Mouse (Mus musculus): Measurements from ENCODE around the gene Rbm44. TPM values are rescaled to one million over a fixed set of nuclear protein-coding genes. Genes with fewer than 3 reads are reported as not detected.
A peak's percentile ranks its signal among the peaks of the same experiment; 100 is the strongest.

Rbm44 gene
- polyA plus RNA-seq, 1 experiment from 2014 or later = 0.16 TPM

DNA sequence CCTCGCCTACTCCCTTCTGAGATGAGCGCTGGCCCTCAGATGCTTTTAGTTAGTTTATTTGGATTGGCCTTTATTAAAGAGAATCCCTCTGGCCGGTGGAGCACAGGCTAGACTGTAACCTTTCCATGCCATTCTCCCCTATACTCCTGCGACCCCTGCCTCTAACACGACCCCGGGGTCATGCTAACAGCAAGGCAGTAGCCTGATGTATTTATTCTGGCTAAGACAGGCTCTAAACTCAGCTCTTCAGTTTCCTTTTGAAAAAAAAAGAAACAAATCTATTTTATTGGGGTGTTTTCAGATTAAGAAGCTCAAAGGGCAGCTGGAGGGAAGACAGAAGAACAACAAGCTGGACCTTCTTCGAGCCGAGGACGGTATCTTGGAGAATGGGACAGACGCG, 22.8 kb upstream of the Rbm44 start:
- H3K4me2 ChIP-seq = no peak overlapping the region
- WGBS = 83% methylated on average over 11 of the region's 11 CpGs

DNA sequence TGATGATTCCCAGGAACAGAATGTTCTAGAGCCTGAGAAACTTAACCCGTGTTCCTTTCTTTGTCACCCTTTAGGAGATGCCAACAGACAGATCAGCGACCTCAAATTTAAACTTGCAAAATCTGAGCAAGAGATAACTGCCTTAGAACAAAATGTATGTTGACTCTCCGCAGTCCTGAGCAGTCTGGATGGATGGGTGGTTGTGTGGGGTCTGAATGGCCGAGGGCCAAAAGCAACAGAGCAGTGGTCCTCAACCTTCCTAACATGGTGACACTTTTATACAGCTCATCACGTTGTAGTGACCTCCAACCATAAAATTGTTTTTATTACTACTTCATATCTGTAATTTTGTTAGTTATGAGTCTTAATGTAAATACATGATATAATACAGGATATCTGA, 21.9 kb upstream of the Rbm44 start:
- Histone ChIP-seq H3K36me3 (peaks cover 61% of the 10 kb centered on the region), H3K4me3 (no peak overlapping the region), H3K27me3 (no peaks in the 10 kb centered on the region), H3K4me2 (no peak overlapping the region), H3K9ac (no peak overlapping the region), H3K27ac (no peak overlapping the region), H3K4me1 (replicated peaks) (no peaks in the 10 kb centered on the region), H3K9me3 (no peaks in the 10 kb centered on the region)
- 93% methylated on average over 5 of the region's 5 CpGs for WGBS
- ATAC-seq (ENCODE audit: low FRiP score) = no peak

More for the DNA sequence above, 22.8 kb upstream of the Rbm44 start:
- Histone ChIP-seq H3K9me3 (no peaks in the 10 kb centered on the region), H3K9ac (no peak overlapping the region), H3K36me3 (peaks cover 58% of the 10 kb centered on the region), H3K4me1 (replicated peaks) (no peaks in the 10 kb centered on the region), H3K27ac (no peak overlapping the region), H3K4me3 (no peak overlapping the region), H3K27me3 (no peaks in the 10 kb centered on the region)
- ATAC-seq (ENCODE audit: low FRiP score) = no peak

GRCm38 (mm10) chr1:91123466-91123865, 21.4 kb upstream of the Rbm44 start:
- Histone ChIP-seq H3K4me3 (no peak overlapping the region), H3K9ac (no peak overlapping the region), H3K4me2 (no peak overlapping the region), H3K27me3 (no peaks in the 10 kb centered on the region), H3K36me3 (peaks cover 65% of the 10 kb centered on the region), H3K4me1 (replicated peaks) (no peaks in the 10 kb centered on the region), H3K27ac (no peak overlapping the region), H3K9me3 (peaks cover under 1% of the 10 kb centered on the region; the same call in 1 of the 2 replicates)
- WGBS = 93% methylated on average over 3 of the region's 3 CpGs
- no peak for ATAC-seq (ENCODE audit: low FRiP score)

DNA sequence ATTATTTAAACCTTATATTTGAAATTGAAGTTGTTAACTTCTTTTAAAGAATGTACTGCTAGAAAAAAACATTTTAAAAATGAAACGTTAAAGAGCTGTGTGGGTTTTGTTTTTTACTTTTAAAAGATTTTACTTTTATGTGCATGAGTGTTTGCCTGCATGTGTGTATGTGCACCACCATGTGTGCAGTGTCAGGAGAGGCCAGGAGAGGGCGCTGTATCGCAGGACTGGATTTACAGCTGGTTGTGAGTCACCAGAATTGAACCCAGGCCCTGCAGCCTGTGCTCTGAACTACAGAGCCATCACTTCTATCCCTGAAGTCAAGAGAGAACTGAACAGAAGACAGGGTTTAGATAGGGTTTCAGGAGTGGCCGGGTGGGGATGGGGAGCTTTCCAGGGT, 16.0 kb upstream of the Rbm44 start:
- ATAC-seq (ENCODE audit: low FRiP score) = no peak
- no peak overlapping the region for H3K4me3 ChIP-seq
- peaks cover 6% of the 10 kb centered on the region; the same call in 1 of the 2 replicates for H3K9me3 ChIP-seq
- no peak overlapping the region for H3K9ac ChIP-seq
- WGBS = 88% methylated on average over 4 of the region's 4 CpGs
- no peaks in the 10 kb centered on the region for H3K4me1 ChIP-seq (replicated peaks)
- peaks cover 52% of the 10 kb centered on the region for H3K36me3 ChIP-seq
- H3K27me3 ChIP-seq = no peaks in the 10 kb centered on the region
- H3K4me2 ChIP-seq = no peak overlapping the region
- H3K27ac ChIP-seq = no peak overlapping the region

DNA sequence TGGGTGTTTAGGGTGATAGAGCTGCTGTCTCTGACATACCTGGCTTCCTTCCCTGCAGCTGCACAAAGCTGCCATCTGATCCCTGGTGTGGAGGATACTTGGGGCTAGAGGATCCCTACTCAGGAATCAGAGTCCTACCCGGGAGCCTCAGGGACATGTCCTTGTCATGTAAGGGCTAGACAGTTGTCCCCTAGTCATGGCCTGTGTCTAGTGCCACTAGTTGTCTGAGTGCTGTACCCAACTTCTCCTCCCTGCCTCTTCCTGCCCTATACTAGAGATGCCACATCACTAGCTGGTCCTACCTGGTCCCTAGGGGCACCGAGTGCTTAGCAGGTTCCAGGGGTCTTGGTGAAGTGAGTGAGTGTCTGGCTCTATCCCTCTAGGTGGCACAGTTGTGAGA, 7.9 kb upstream of the Rbm44 start:
- ATAC-seq (ENCODE audit: low FRiP score) = no peak
- Histone ChIP-seq H3K27ac (no peak overlapping the region), H3K9me3 (no peaks in the 10 kb centered on the region), H3K27me3 (no peaks in the 10 kb centered on the region), H3K4me2 (no peak overlapping the region), H3K4me1 (replicated peaks) (no peaks in the 10 kb centered on the region), H3K4me3 (no peak overlapping the region), H3K36me3 (no peaks in the 10 kb centered on the region), H3K9ac (no peak overlapping the region)
- 91% methylated on average over 2 of the region's 2 CpGs for WGBS

DNA sequence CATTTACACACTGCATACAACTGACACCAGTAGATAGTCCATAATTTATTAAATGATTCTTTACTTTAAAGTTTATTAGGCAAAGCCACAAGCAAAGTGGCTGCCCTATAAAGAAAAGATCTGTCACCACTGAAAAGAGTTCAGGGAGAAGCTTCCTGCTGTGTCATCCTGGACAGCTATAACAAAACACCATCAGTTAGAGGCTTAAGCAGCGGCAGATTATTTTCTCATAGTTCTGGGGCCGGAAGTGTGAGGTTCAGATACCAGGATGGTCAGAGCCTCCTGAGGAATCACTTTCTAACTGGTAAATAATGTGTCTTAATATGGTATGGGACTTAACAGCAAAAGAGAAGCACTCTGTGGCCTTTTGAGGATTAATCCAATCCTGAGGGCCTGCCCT, 6.6 kb downstream of the Rbm44 start:
- H3K27me3 ChIP-seq = no peaks in the 10 kb centered on the region
- no peak overlapping the region for H3K9ac ChIP-seq
- no peak overlapping the region for H3K4me3 ChIP-seq
- no peaks in the 10 kb centered on the region for H3K4me1 ChIP-seq (replicated peaks)
- no peaks in the 10 kb centered on the region for H3K9me3 ChIP-seq
- WGBS = 80% methylated on average over 2 of the region's 2 CpGs
- H3K36me3 ChIP-seq = no peaks in the 10 kb centered on the region
- H3K4me2 ChIP-seq = no peak overlapping the region
- no peak overlapping the region for H3K27ac ChIP-seq
- ATAC-seq (ENCODE audit: low FRiP score) = no peak

DNA sequence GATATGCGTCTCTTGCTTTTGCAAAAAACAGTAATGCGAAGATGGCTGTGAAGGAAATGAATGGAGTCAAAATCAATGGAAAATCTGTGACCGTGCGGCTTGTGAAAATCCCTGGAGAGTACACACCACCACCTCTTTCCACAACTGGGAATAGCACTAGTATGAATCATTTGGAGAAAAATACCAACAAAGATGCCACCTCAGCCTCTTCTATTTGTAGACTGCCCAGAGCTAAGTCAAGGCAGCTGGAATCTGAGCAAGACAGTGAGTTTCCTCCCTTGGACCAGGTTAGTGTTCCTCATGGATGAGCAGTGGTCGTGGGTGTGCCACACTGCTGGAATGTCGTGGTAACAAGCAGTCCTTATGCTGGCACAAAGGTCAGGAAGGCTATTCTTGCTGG, 21.9 kb downstream of the Rbm44 start:
- H3K4me3 ChIP-seq = no peak overlapping the region
- no peaks in the 10 kb centered on the region for H3K4me1 ChIP-seq (replicated peaks)
- no peaks in the 10 kb centered on the region for H3K27me3 ChIP-seq
- no peak overlapping the region for H3K9ac ChIP-seq
- H3K9me3 ChIP-seq = 0 out of 2 replicates have a peak, but pooled peaks cover under 1% of the 10 kb centered on the region
- ATAC-seq (ENCODE audit: low FRiP score) = no peak
- WGBS = 88% methylated on average over 6 of the region's 6 CpGs
- no peak overlapping the region for H3K27ac ChIP-seq
- no peak overlapping the region for H3K4me2 ChIP-seq
- no peaks in the 10 kb centered on the region for H3K36me3 ChIP-seq

DNA sequence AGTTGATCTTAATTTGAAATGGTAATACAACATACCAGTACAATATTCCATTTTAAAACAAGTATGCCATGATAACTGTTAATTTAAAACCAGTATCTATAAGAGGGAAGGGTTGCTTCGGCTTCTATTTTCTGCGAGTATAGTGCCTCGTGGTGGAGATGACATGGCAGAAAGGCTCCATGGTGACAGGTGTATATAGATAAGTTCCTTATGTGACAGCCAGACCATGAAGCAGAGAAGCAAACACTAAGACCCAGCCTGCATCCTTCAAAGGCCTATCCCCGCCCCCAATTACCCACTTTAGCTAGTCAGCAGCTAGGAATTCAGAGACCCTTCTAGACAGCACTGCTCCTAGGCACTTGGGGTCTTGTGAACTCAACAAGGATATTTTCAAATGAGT, 24.3 kb downstream of the Rbm44 start:
- Histone ChIP-seq H3K27me3 (no peaks in the 10 kb centered on the region), H3K4me3 (no peak overlapping the region), H3K27ac (no peak overlapping the region), H3K4me1 (replicated peaks) (no peaks in the 10 kb centered on the region), H3K4me2 (no peak overlapping the region), H3K36me3 (no peaks in the 10 kb centered on the region), H3K9me3 (0 out of 2 replicates have a peak, but pooled peaks cover 5% of the 10 kb centered on the region), H3K9ac (no peak overlapping the region)
- ATAC-seq (ENCODE audit: low FRiP score) = no peak
- WGBS = 89% methylated on average over 4 of the region's 4 CpGs

- Histone ChIP-seq H3K27me3 (peaks cover 18% of the 10 kb centered on the region), H3K27ac (no peak overlapping the region), H3K9ac (no peak overlapping the region), H3K4me1 (replicated peaks) (peaks cover 4% of the 10 kb centered on the region), H3K4me2 (no peak overlapping the region), H3K4me3 (no peak overlapping the region), H3K9me3 (0 out of 2 replicates have a peak, but pooled peaks cover 5% of the 10 kb centered on the region), H3K36me3 (no peaks in the 10 kb centered on the region)
- ATAC-seq (ENCODE audit: low FRiP score) = no peak
- WGBS = 96% methylated on average over 5 of the region's 5 CpGs
Measured at GRCm38 (mm10) chr1:91174796-91175195, 29.9 kb downstream of the Rbm44 start.

DNA sequence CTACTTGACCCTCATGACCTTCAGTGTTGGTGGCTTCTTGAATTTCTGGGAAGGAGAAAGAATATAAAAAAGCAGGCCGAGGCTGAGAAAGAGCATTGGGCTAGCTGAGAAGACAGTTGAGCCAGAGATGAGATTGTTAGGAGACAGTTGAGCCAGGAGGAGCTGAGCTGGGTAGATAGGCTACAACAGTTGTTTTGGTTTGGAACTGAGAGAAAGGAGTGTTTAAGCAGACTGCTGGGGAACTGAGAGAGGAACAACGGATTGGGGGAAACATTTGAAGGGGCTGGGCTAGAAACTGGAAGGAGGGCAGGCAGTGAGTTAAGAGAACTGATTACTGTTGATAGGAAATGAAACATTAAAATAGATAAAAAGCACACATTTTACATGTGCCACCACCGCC, 31.1 kb downstream of the Rbm44 start:
- no peak overlapping the region for H3K4me3 ChIP-seq
- H3K9ac ChIP-seq = no peak overlapping the region
- no peak overlapping the region for H3K27ac ChIP-seq
- no peak overlapping the region for H3K4me2 ChIP-seq
- 0 out of 2 replicates have a peak, but pooled peaks cover 5% of the 10 kb centered on the region for H3K9me3 ChIP-seq
- no peaks in the 10 kb centered on the region for H3K36me3 ChIP-seq
- no peak for ATAC-seq (ENCODE audit: low FRiP score)
- 62% methylated on average over 3 of the region's 3 CpGs for WGBS
- H3K27me3 ChIP-seq = peaks cover 30% of the 10 kb centered on the region
- H3K4me1 ChIP-seq (replicated peaks) = peaks cover 12% of the 10 kb centered on the region

DNA sequence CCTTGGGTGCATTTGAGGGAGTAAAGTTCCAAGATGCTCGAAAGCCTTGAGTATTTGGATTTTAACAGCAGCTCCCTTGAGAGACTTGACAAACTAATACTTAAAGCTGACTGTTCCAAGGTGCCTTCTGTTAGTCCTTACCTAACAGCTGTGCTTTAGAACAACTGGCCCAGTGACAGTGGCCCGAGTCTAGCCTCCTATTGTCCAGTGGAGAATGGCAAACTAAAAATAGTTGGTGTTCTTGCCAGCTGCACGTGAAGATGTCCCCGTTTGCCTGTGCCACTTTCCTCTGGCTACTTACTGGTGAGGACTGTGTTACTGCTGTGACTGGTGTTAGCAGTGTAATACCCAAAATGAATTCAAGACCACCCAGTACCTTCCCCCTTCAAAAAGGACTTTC, 32.0 kb downstream of the Rbm44 start:
- no peak for ATAC-seq (ENCODE audit: low FRiP score)
- H3K27ac ChIP-seq = no peak overlapping the region
- 0 out of 2 replicates have a peak, but pooled peaks cover 4% of the 10 kb centered on the region for H3K9me3 ChIP-seq
- peaks cover 20% of the 10 kb centered on the region for H3K4me1 ChIP-seq (replicated peaks)
- H3K4me3 ChIP-seq = no peak overlapping the region
- no peak overlapping the region for H3K4me2 ChIP-seq
- 85% methylated on average over 4 of the region's 4 CpGs for WGBS
- H3K9ac ChIP-seq = no peak overlapping the region
- peaks cover 37% of the 10 kb centered on the region for H3K27me3 ChIP-seq
- H3K36me3 ChIP-seq = no peaks in the 10 kb centered on the region

GRCm38 (mm10) chr1:91179086-91179485, 34.2 kb downstream of the Rbm44 start:
- H3K4me2 ChIP-seq = no peak overlapping the region; the same call in 1 of the 2 replicates
- H3K4me3 ChIP-seq = no peak overlapping the region
- no peaks in the 10 kb centered on the region for H3K9me3 ChIP-seq
- H3K27me3 ChIP-seq = peaks cover 38% of the 10 kb centered on the region
- no peak overlapping the region for H3K9ac ChIP-seq
- H3K36me3 ChIP-seq = no peaks in the 10 kb centered on the region
- H3K4me1 ChIP-seq (replicated peaks) = peaks cover 25% of the 10 kb centered on the region
- peak; percentile 65; the same call in 1 of the 2 replicates for ATAC-seq (ENCODE audit: low FRiP score)
- H3K27ac ChIP-seq = no peak overlapping the region
- 30% methylated on average over 5 of the region's 5 CpGs for WGBS

GRCm38 (mm10) chr1:91179533-91180173, 34.8 kb downstream of the Rbm44 start, which contains the start of gene Ramp1:
Gene Ramp1 (plus strand): TSS chr1:91179822.
- H3K4me2 ChIP-seq = peak within 1 kb of the TSS; percentile 72
- H3K36me3 ChIP-seq = no peaks in the 10 kb centered on the region
- H3K4me1 ChIP-seq (replicated peaks) = peaks cover 25% of the 10 kb centered on the region
- ATAC-seq (ENCODE audit: low FRiP score) = 0 out of 2 replicates have a peak, but pooled peaks have one; percentile 39
- peak within 1 kb of the TSS; percentile 71 for H3K9ac ChIP-seq
- no peak within 1 kb of the TSS for H3K27ac ChIP-seq
- 7% methylated on average over 36 of the region's 37 CpGs for WGBS
- no peaks in the 10 kb centered on the region for H3K9me3 ChIP-seq
- peaks cover 38% of the 10 kb centered on the region for H3K27me3 ChIP-seq
- peak within 1 kb of the TSS; percentile 41 for H3K4me3 ChIP-seq
